Mouse (Mus musculus): ENCODE data around the gene Pin1rt1. TPM values are rescaled to one million over a fixed set of nuclear protein-coding genes. Genes with fewer than 3 reads are reported as not detected.

The Pin1rt1 gene
- polyA plus RNA-seq, 1 experiment, result not detected

DNA sequence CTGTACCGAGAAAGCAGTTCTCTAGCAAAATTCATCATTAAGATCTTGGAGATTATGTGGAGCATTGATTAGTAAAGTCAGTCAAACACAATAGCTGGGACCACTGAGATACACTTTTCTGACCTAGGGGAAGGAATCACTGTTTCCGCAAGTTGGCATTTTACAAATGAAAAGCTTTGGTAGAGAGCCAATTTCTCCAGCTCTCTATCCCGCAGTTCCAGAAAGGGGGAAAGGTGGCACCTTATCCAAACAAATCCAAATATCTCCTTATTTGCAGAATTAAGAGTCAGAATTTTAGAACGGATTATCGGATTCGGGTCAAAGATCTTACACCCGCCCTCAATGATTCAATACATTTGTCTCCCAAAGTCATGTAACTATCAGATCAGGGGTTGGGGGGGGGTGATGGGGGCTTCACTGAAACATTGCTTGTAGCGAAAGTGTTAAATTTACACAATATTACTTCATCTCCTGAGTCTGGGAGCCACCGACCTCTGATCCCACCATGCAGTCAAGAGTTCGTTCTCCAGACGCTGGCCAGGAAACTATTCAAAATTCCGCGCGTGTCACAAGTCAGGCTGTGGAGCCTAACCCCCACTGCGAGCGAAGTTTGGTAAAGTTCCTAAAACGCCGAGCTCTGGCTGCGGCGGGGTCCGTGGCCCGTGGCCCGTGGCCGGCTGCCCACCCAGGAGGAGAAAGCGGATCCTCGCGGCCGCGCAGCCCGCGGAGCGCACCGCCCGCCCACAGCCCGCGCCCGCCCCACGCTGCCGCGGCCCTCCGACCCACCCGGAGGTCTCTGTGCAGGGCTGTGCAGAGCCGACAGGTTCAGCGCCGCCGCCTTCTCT, 25.9 kb upstream of the Pin1rt1 start:
- H3K4me3 ChIP-seq (ENCODE audit: insufficient read depth, low read length), result peak overlapping the region; percentile 44
- TF ChIP-seq CTCF (IDR thresholded peaks at IDR 0.05; ENCODE audit: extremely low read depth, insufficient read depth, low read length), result no peak
- peaks cover 2% of the 10 kb centered on the region; the same call in 1 of the 2 replicates for H3K4me1 ChIP-seq (ENCODE audit: control insufficient read depth, insufficient read depth, low read length)
- H3K27ac ChIP-seq (ENCODE audit: insufficient read depth, low read length), result no peak overlapping the region

DNA sequence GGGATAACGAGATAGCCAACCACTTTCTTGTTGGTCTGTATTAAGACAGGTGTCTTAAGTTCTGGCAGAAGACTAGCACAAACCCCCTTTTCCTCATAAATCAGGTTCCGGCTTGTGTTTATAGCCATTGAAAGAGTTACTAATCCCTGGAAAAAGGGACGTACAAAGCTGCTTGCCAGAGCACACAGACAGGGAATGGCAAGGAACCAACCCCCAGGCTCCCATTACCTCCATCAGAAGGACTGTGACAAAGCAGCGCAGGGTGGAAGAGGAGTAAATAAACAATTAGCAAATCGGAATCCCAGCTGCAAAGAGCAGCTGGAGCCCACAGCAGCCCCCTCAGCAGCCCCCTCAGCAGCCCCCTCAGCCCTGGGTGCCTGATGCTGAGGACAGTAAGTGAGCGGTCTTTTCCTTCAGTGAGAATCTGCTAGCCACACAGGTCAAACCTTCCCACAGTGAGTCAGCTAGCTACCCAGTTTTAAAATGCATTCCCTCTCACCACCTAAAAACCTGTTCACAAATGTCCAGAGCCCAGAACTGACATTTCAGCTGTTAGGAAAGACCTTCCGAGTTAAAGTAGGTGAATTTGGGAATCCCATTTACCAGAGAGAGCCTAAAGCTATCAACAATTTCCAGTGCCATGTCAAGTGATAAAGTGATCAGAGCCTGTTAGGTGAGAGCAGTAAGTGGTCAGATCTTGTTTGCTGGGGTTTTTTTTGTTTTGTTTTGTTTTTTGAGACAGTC, 25.0 kb upstream of the Pin1rt1 start:
- no peak overlapping the region for H3K4me3 ChIP-seq (ENCODE audit: insufficient read depth, low read length)
- no peak overlapping the region for H3K27ac ChIP-seq (ENCODE audit: insufficient read depth, low read length)
- no peak for TF ChIP-seq POLR2A (IDR thresholded peaks at IDR 0.05; ENCODE audit: extremely low read depth, insufficient read depth, low read length)
- TF ChIP-seq CTCF (IDR thresholded peaks at IDR 0.05; ENCODE audit: extremely low read depth, insufficient read depth, low read length), result no peak

DNA sequence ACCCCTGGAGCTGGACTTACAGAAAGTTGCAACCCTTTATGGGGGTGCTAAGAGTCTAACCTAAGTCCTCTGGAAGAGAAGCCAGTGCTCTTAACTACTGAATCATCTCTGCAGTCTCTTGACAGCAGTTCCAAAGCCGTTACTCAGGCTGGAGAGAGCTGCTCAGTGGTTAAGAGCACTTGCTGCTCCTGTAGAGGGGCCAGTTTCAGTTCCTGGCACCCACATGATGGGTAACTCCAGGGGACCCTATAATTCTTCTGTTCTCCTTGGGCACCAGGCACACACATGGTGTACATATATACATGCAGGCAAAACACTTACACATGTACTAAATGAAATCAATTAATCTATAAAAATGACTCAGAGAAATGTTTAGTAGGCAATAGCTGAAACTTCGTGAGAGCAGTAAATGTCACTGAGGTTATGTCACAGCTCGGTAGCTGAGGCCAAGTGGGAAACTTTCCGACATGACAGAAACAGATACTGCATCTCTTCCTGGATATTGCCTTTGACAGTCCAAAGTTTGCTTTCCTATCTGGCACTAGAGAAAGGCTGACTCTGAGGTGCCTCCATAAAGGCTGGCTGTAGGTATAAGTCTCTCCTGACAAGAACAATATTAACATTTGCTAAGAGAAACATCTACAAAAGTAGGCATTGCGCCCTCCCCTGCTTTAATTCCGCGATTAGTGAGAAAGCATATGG, 24.2 kb upstream of the Pin1rt1 start:
- Histone ChIP-seq H3K4me1 (ENCODE audit: control insufficient read depth, insufficient read depth, low read length) (peaks cover 2% of the 10 kb centered on the region; the same call in 1 of the 2 replicates), H3K4me3 (ENCODE audit: insufficient read depth, low read length) (no peak overlapping the region), H3K27ac (ENCODE audit: insufficient read depth, low read length) (no peak overlapping the region)
- TF ChIP-seq CTCF (IDR thresholded peaks at IDR 0.05; ENCODE audit: extremely low read depth, insufficient read depth, low read length), result no peak

More for the DNA sequence above, 25.0 kb upstream of the Pin1rt1 start:
- H3K4me1 ChIP-seq (ENCODE audit: control insufficient read depth, insufficient read depth, low read length), result peaks cover 2% of the 10 kb centered on the region; the same call in 1 of the 2 replicates

DNA sequence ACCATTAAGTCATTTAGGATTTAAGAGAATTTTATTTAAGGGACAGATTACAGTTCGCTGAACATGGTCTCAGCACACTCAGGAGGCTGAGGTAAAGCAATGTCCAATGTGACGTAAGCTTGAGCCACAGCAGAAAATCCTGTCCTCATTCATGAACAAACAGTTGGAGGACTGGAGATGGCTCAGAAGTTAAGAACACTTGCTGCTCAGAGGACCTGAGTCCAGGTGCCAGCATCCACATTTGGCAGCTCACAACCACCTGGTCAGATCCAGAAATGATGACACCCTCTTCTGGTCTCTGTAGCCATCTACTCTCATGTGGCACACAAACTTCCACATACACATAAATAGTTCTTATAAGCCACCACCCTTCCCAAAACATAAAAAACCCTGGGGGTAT, 23.5 kb upstream of the Pin1rt1 start:
- H3K4me3 ChIP-seq (ENCODE audit: insufficient read depth, low read length), result no peak overlapping the region
- no peak overlapping the region for H3K27ac ChIP-seq (ENCODE audit: insufficient read depth, low read length)
- no peak for TF ChIP-seq POLR2A (IDR thresholded peaks at IDR 0.05; ENCODE audit: extremely low read depth, insufficient read depth, low read length)
- TF ChIP-seq CTCF (IDR thresholded peaks at IDR 0.05; ENCODE audit: extremely low read depth, insufficient read depth, low read length), result no peak
- peaks cover 2% of the 10 kb centered on the region; the same call in 1 of the 2 replicates for H3K4me1 ChIP-seq (ENCODE audit: control insufficient read depth, insufficient read depth, low read length)

DNA sequence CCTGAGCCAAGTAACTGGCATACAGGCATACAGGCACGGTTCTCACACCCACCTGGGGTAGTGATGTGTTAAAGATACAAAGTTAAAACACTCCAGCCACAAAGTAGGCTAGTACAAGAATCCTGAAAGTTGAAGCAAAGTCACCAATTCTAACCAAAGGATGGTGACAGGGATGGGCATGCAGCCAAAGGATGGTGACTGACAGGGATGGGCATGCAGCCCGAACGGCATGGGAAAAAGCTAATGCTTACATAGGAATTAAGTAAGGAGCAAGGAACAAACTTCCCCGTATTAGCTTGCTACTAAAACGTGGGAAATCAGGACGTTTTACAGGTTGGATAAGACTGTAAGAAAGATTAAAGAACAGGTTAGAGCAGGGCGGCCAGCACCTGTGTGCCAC, 20.1 kb upstream of the Pin1rt1 start:
- Histone ChIP-seq H3K4me1 (ENCODE audit: control insufficient read depth, insufficient read depth, low read length) (no peaks in the 10 kb centered on the region), H3K27ac (ENCODE audit: insufficient read depth, low read length) (no peak overlapping the region)
- TF ChIP-seq POLR2A (IDR thresholded peaks at IDR 0.05; ENCODE audit: extremely low read depth, insufficient read depth, low read length), result no peak
- TF ChIP-seq CTCF (IDR thresholded peaks at IDR 0.05; ENCODE audit: extremely low read depth, insufficient read depth, low read length), result no peak

DNA sequence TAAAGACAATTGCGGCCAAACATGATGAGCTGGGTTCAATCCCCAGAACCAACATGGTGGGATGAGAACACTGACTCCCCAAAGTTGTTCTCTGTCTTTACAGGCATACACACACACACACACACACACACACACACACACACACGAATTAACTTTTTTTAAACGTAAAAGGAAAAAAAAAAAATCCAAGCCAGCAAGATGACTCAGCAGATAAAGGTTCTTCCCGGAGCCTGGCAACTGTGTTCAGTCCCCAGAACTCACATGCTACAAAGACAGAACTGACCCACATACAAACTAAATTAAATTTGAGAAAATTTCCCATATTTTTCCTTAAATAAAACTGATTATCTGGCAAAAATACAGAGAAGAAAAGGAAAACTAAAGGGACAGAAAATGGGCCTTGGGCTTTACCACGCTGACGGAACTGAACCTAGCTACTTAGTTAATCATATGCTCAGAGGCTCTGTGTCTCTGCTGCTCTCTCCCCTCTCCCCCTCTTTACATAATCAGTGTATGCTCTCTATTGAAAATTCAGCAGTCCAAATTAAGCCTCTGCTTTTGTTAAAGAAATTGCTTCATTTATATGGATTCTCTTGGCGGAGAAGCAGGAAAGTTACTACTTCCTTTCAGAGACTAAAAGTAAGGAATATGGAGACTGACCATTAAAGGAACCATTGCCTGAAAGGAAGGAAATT, 16.5 kb upstream of the Pin1rt1 start:
- no peak overlapping the region for H3K4me3 ChIP-seq (ENCODE audit: insufficient read depth, low read length)

More for the DNA sequence above, 20.1 kb upstream of the Pin1rt1 start:
- no peak overlapping the region for H3K4me3 ChIP-seq (ENCODE audit: insufficient read depth, low read length)

DNA sequence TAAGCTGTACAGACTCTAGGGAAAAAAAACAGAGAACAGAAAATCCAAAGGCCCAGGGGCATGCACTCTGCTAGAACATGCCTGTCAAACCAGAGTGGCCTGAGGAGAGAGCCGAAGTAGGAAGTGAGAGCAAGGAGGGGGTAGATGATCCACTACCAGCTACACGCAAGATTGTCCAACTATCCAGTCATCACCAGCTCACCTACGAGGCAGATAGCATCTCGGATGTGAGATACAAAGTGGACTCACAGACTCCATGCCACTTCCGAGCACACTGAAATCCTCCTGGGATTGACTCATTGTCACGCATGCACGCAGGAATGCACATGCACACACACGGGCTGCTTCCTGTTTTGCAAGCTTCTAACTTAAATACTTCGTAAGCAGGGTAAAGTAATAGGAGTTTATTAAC, 15.9 kb upstream of the Pin1rt1 start:
- no peak for TF ChIP-seq CTCF (IDR thresholded peaks at IDR 0.05; ENCODE audit: extremely low read depth, insufficient read depth, low read length)
- TF ChIP-seq POLR2A (IDR thresholded peaks at IDR 0.05; ENCODE audit: extremely low read depth, insufficient read depth, low read length), result no peak
- H3K4me1 ChIP-seq (ENCODE audit: control insufficient read depth, insufficient read depth, low read length), result no peaks in the 10 kb centered on the region
- H3K4me3 ChIP-seq (ENCODE audit: insufficient read depth, low read length), result no peak overlapping the region
- no peak overlapping the region for H3K27ac ChIP-seq (ENCODE audit: insufficient read depth, low read length)

More for the DNA sequence above, 16.5 kb upstream of the Pin1rt1 start:
- Histone ChIP-seq H3K4me1 (ENCODE audit: control insufficient read depth, insufficient read depth, low read length) (no peaks in the 10 kb centered on the region), H3K27ac (ENCODE audit: insufficient read depth, low read length) (no peak overlapping the region)
- TF ChIP-seq CTCF (IDR thresholded peaks at IDR 0.05; ENCODE audit: extremely low read depth, insufficient read depth, low read length) (no peak), POLR2A (IDR thresholded peaks at IDR 0.05; ENCODE audit: extremely low read depth, insufficient read depth, low read length) (no peak)

DNA sequence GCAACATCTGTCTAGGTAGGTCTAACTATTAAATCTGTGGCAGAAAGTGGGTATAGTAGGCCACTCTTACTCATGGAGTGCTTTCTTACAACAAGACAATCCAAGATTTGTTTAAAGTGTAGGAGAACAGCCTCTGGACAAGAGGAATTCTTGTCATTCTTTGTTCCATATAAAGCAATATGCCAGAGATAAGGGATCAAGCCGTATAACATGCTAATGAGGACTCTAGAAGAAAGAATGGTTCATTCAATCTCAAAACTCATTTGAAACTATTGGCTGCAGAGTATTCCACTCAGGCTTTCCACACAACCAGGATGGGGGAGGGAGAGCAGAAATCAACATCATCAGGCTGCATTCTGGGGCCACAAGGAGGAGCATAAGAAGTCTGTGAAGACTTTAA, 11.2 kb upstream of the Pin1rt1 start:
- TF ChIP-seq POLR2A (IDR thresholded peaks at IDR 0.05; ENCODE audit: extremely low read depth, insufficient read depth, low read length), result no peak
- no peak for TF ChIP-seq CTCF (IDR thresholded peaks at IDR 0.05; ENCODE audit: extremely low read depth, insufficient read depth, low read length)
- H3K4me3 ChIP-seq (ENCODE audit: insufficient read depth, low read length), result no peak overlapping the region
- H3K27ac ChIP-seq (ENCODE audit: insufficient read depth, low read length), result no peak overlapping the region
- H3K4me1 ChIP-seq (ENCODE audit: control insufficient read depth, insufficient read depth, low read length), result no peaks in the 10 kb centered on the region

DNA sequence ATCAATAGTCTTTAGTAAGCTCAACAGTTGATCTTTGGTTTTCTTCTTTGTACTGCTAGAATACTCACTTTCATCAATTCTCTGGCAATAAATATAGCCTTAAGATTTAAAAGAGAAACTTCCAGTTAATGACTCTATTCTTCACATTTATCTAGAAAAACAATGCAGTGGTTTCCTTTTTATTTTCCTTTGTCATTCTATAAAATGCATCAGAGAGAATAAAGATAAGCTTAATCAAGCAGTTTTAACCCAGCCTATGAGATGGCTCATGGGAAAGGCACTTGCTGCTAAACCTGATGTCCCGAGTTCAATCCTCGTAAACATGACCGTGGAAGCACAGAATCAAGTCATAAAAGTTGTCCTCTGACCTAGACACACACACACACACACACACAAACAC, 5.8 kb upstream of the Pin1rt1 start:
- no peak for TF ChIP-seq POLR2A (IDR thresholded peaks at IDR 0.05; ENCODE audit: extremely low read depth, insufficient read depth, low read length)
- no peak for TF ChIP-seq CTCF (IDR thresholded peaks at IDR 0.05; ENCODE audit: extremely low read depth, insufficient read depth, low read length)
- H3K4me3 ChIP-seq (ENCODE audit: insufficient read depth, low read length), result no peak overlapping the region
- no peaks in the 10 kb centered on the region for H3K4me1 ChIP-seq (ENCODE audit: control insufficient read depth, insufficient read depth, low read length)
- no peak overlapping the region for H3K27ac ChIP-seq (ENCODE audit: insufficient read depth, low read length)

Measured in cortical plate, adult 2 months (tissue).